Mouse (Mus musculus) lung, adult 2 months (tissue): ENCODE data around the gene Erc2.

ENCODE experiments used
- CTCF ChIP-seq: fragments of 200-500 bp; IDR thresholded peaks from 2 replicates; pipeline ENCODE4 v1.5.1; 2011; ENCODE audit warnings: mild to moderate bottlenecking, low read length, control low read depth; ENCODE audit not compliant: insufficient read depth
- POLR2A ChIP-seq: fragments of 200-500 bp; IDR thresholded peaks from 2 replicates; pipeline ENCODE4 v1.6.1; 2011; ENCODE audit warnings: low read depth, mild to moderate bottlenecking, control low read depth, low read length, borderline replicate concordance; ENCODE audit errors: extremely low read depth

GRCm38 (mm10) chr14:28300095-28300494 lies 677.9 kb downstream of the Erc2 start:
- TF ChIP-seq CTCF (no peak), POLR2A (no peak)
